Mouse (Mus musculus): ENCODE measurements around the gene Mtmr11.
"Not testable (repeated sequence)": the region's sequence is repeated elsewhere in the genome, so short reads cannot be mapped to it uniquely, and the experiment has no call there.

Gene Mtmr11

GRCm38 (mm10) chr3:96219191-96219641 is 57.4 kb downstream of the Mtmr11 start:
- no peak for DNase-seq (ENCODE audit: low spot score)

- DNase-seq (ENCODE audit: low spot score), result peak; percentile 17
Observed at GRCm38 (mm10) chr3:96219661-96220130, 57.9 kb downstream of the Mtmr11 start, which contains the start of the genes Bola1 and Hist2h2ab. Bola1 (minus strand) TSS chr3:96219709. Hist2h2ab (plus strand) TSS chr3:96219865.

GRCm38 (mm10) chr3:96220131-96220764 is 58.4 kb downstream of the Mtmr11 start:
- not testable (repeated sequence) for DNase-seq (ENCODE audit: low spot score)

GRCm38 (mm10) chr3:96220765-96221639 is 59.2 kb downstream of the Mtmr11 start, which contains the start of the genes Hist2h2ac and Hist2h2be:
Hist2h2ac (minus strand) TSS chr3:96220880.
Hist2h2be (plus strand) TSS chr3:96221119.
- DNase-seq (ENCODE audit: low spot score), result peak; percentile 17
